Mouse (Mus musculus): ENCODE results near the gene Smndc1. TPM values are rescaled to one million over a fixed set of nuclear protein-coding genes. Genes with fewer than 3 reads are reported as not detected.

Smndc1 gene
- polyA plus RNA-seq, 2 experiments, result 33.9 to 38.6 TPM

- Histone ChIP-seq H3K27me3 (ENCODE audit: control insufficient read depth, insufficient read depth, low read length) (no peaks in the 10 kb centered on the region), H3K9me3 (ENCODE audit: control insufficient read depth, low read length) (no peaks in the 10 kb centered on the region), H3K4me1 (ENCODE audit: control insufficient read depth, insufficient read depth, low read length) (peaks cover 14% of the 10 kb centered on the region), H3K4me3 (replicated peaks; ENCODE audit: low read length) (no peak overlapping the region), H3K27ac (replicated peaks; ENCODE audit: low read depth, low read length) (no peak overlapping the region), H3K4me2 (replicated peaks; ENCODE audit: low read depth, low read length, severe bottlenecking) (no peak overlapping the region), H3K36me3 (ENCODE audit: control insufficient read depth, insufficient read depth, low read length) (no peaks in the 10 kb centered on the region), H3K9ac (ENCODE audit: low read depth, low read length, severe bottlenecking) (no peak overlapping the region)
- TF ChIP-seq POLR2A (IDR thresholded peaks at IDR 0.05; ENCODE audit: borderline replicate concordance, extremely low read depth, insufficient read depth, insufficient read length), result no peak
- DNase-seq (ENCODE audit: low spot score) (no peak), ATAC-seq (ENCODE audit: low FRiP score, low read depth) (no peak)
- 55% methylated on average over 17 of the region's 17 CpGs for WGBS
Measured at GRCm38 (mm10) chr19:53423816-53424465, 33.6 kb upstream of the Smndc1 start.

- TF ChIP-seq POLR2A (IDR thresholded peaks at IDR 0.05; ENCODE audit: borderline replicate concordance, extremely low read depth, insufficient read depth, insufficient read length), result no peak
Measured at GRCm38 (mm10) chr19:53423341-53423753, 33.0 kb upstream of the Smndc1 start.

GRCm38 (mm10) chr19:53422358-53423308 lies 32.3 kb upstream of the Smndc1 start:
- Histone ChIP-seq H3K27me3 (ENCODE audit: control insufficient read depth, insufficient read depth, low read length) (no peaks in the 10 kb centered on the region), H3K4me3 (replicated peaks; ENCODE audit: low read length) (no peak overlapping the region), H3K4me2 (replicated peaks; ENCODE audit: low read depth, low read length, severe bottlenecking) (no peak overlapping the region), H3K36me3 (ENCODE audit: control insufficient read depth, insufficient read depth, low read length) (no peaks in the 10 kb centered on the region), H3K9ac (ENCODE audit: low read depth, low read length, severe bottlenecking) (no peak overlapping the region), H3K9me3 (ENCODE audit: control insufficient read depth, low read length) (no peaks in the 10 kb centered on the region), H3K27ac (replicated peaks; ENCODE audit: low read depth, low read length) (no peak overlapping the region), H3K4me1 (ENCODE audit: control insufficient read depth, insufficient read depth, low read length) (peaks cover 12% of the 10 kb centered on the region)
- TF ChIP-seq POLR2A (IDR thresholded peaks at IDR 0.05; ENCODE audit: borderline replicate concordance, extremely low read depth, insufficient read depth, insufficient read length), result no peak
- DNase-seq (ENCODE audit: low spot score) (no peak), ATAC-seq (ENCODE audit: low FRiP score, low read depth) (no peak)
- WGBS, result 65% methylated on average over 18 of the region's 18 CpGs

More at GRCm38 (mm10) chr19:53423341-53423753, 33.0 kb upstream of the Smndc1 start:
- H3K27ac ChIP-seq (replicated peaks; ENCODE audit: low read depth, low read length), result no peak overlapping the region
- H3K9me3 ChIP-seq (ENCODE audit: control insufficient read depth, low read length), result no peaks in the 10 kb centered on the region
- H3K27me3 ChIP-seq (ENCODE audit: control insufficient read depth, insufficient read depth, low read length), result no peaks in the 10 kb centered on the region
- H3K9ac ChIP-seq (ENCODE audit: low read depth, low read length, severe bottlenecking), result no peak overlapping the region
- no peaks in the 10 kb centered on the region for H3K36me3 ChIP-seq (ENCODE audit: control insufficient read depth, insufficient read depth, low read length)
- no peak overlapping the region for H3K4me2 ChIP-seq (replicated peaks; ENCODE audit: low read depth, low read length, severe bottlenecking)
- 29% methylated on average over 18 of the region's 19 CpGs for WGBS
- H3K4me1 ChIP-seq (ENCODE audit: control insufficient read depth, insufficient read depth, low read length), result peaks cover 14% of the 10 kb centered on the region
- no peak overlapping the region for H3K4me3 ChIP-seq (replicated peaks; ENCODE audit: low read length)
- no peak for ATAC-seq (ENCODE audit: low FRiP score, low read depth)
- DNase-seq (ENCODE audit: low spot score), result no peak

- ATAC-seq (ENCODE audit: low FRiP score, low read depth) (0 out of 2 replicates have a peak, but pooled peaks have one; percentile 12), DNase-seq (ENCODE audit: low spot score) (no peak)
- Histone ChIP-seq H3K27me3 (ENCODE audit: control insufficient read depth, insufficient read depth, low read length) (no peaks in the 10 kb centered on the region), H3K27ac (replicated peaks; ENCODE audit: low read depth, low read length) (no peak overlapping the region; the same call in 1 of the 2 replicates), H3K9ac (ENCODE audit: low read depth, low read length, severe bottlenecking) (0 out of 2 replicates have a peak overlapping the region, but pooled peaks have one; percentile 28), H3K4me3 (replicated peaks; ENCODE audit: low read length) (peak overlapping the region; percentile 37), H3K4me2 (replicated peaks; ENCODE audit: low read depth, low read length, severe bottlenecking) (peak overlapping the region; percentile 72), H3K36me3 (ENCODE audit: control insufficient read depth, insufficient read depth, low read length) (no peaks in the 10 kb centered on the region), H3K4me1 (ENCODE audit: control insufficient read depth, insufficient read depth, low read length) (peaks cover 11% of the 10 kb centered on the region; the same call in 1 of the 2 replicates), H3K9me3 (ENCODE audit: control insufficient read depth, low read length) (no peaks in the 10 kb centered on the region)
- 0 out of 2 replicates have a peak, but pooled peaks have one; percentile 13 for TF ChIP-seq POLR2A (IDR thresholded peaks at IDR 0.05; ENCODE audit: borderline replicate concordance, extremely low read depth, insufficient read depth, insufficient read length)
- 3% methylated on average over 6 of the region's 6 CpGs for WGBS
Measured at GRCm38 (mm10) chr19:53421583-53422188, 31.3 kb upstream of the Smndc1 start.

All from limb, embryonic 14.5 days (tissue).